12 mouse cellular contexts compared by ENCODE assay signal in the genomic region with DNA sequence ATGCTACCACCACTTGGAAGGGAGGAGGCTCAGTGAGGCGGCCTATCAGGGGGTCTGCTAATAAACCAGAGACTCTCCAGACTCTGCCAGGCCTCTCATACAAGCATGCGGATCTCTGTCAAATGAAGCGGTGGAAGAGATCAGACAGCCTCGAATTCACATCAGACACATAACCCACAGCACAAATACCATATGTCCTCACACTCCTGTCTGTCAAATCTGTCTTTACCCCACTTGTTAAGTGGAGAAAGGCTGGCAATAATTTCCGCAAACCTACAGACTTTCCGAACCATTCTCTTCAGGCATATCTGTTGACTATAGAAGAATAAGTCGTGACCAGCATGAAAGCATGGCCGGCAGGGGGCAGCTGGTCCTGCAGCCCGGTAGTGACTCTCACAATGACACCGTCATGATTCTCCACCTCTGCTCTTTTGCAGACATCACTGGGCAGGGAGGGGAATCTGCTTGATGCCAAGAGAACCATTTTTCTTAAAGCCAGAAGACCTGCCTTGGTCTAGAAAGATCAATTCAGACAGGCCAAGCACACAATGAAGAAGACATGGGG. TPM values are rescaled to one million over a fixed set of nuclear protein-coding genes. Genes with fewer than 3 reads are reported as not detected.
A peak's percentile ranks its signal among the peaks of the same experiment; 100 is the strongest.
DNase-seq lines count a peak whose midpoint lies in the region; ATAC-seq and TF ChIP-seq lines count a peak whose summit lies in the region.
"Had no signal": no experiment of that assay in that cellular context is flagged by ENCODE, and none has a peak within 500 bp of the region (broad histone marks: within the 10 kb centered on the region; RNA-seq: fewer than 3 reads in every experiment).

No protein-coding gene starts in this region.

- ATAC-seq in hindbrain, embryonic 11.5 days (ENCODE audit: low FRiP score) = no peak
- no peak for ATAC-seq in hindbrain, embryonic 12.5 days (ENCODE audit: low FRiP score)
- no peak for ATAC-seq in lung, postnatal 0 days
- no peak for ATAC-seq in embryonic facial prominence, embryonic 11.5 days (replicated peaks; ENCODE audit: insufficient number of reproducible peaks, low FRiP score, low TSS enrichment, low read depth)
- ATAC-seq: inflammation-experienced regulatory T-cells, adult 6 months had no signal

- no peaks in the 10 kb centered on the region for H3K9me3 ChIP-seq in hindbrain, embryonic 11.5 days (ENCODE audit: control insufficient read depth, low read length)
- H3K9me3 ChIP-seq in hindbrain, embryonic 12.5 days (replicated peaks) = no peaks in the 10 kb centered on the region
- no peaks in the 10 kb centered on the region for H3K9me3 ChIP-seq in lung, postnatal 0 days (ENCODE audit: low read length)
- no peaks in the 10 kb centered on the region for H3K9me3 ChIP-seq in embryonic facial prominence, embryonic 11.5 days (replicated peaks; ENCODE audit: control insufficient read depth, low read length)
- H3K9me3 ChIP-seq: embryonic facial prominence, embryonic 13.5 days had no signal

- TF ChIP-seq CTCF in lung, postnatal 0 days (IDR thresholded peaks at IDR 0.05) = peak; percentile 45

- WGBS in hindbrain, embryonic 11.5 days = 67% methylated on average over 10 of the region's 10 CpGs
- WGBS in hindbrain, embryonic 12.5 days = 64% methylated on average over 10 of the region's 10 CpGs
- 73% methylated on average over 10 of the region's 10 CpGs for WGBS in lung, postnatal 0 days
- 72% methylated on average over 10 of the region's 10 CpGs for WGBS in embryonic facial prominence, embryonic 11.5 days

- no peak overlapping the region for H3K4me2 ChIP-seq in hindbrain, embryonic 11.5 days (replicated peaks; ENCODE audit: low read depth, low read length)
- no peak overlapping the region for H3K4me2 ChIP-seq in hindbrain, embryonic 12.5 days (replicated peaks)
- no peak overlapping the region for H3K4me2 ChIP-seq in lung, postnatal 0 days (replicated peaks; ENCODE audit: low read depth, low read length)
- no peak overlapping the region for H3K4me2 ChIP-seq in embryonic facial prominence, embryonic 11.5 days (ENCODE audit: low read depth, low read length)
- H3K4me2 ChIP-seq: embryonic facial prominence, embryonic 13.5 days had no signal

- no peak overlapping the region for H3K4me3 ChIP-seq in hindbrain, embryonic 11.5 days (ENCODE audit: low read depth, low read length)
- H3K4me3 ChIP-seq in hindbrain, embryonic 12.5 days = no peak overlapping the region
- no peak overlapping the region for H3K4me3 ChIP-seq in lung, postnatal 0 days (ENCODE audit: low read depth, low read length)
- no peak overlapping the region for H3K4me3 ChIP-seq in embryonic facial prominence, embryonic 11.5 days (ENCODE audit: low read depth, low read length)
- H3K4me3 ChIP-seq: embryonic facial prominence, embryonic 13.5 days had no signal

- no peak for TF ChIP-seq EP300 in lung, postnatal 0 days (IDR thresholded peaks at IDR 0.05)

- no peaks in the 10 kb centered on the region for H3K27me3 ChIP-seq in hindbrain, embryonic 11.5 days (ENCODE audit: control insufficient read depth, insufficient read depth, low read length)
- no peaks in the 10 kb centered on the region for H3K27me3 ChIP-seq in hindbrain, embryonic 12.5 days
- H3K27me3 ChIP-seq in lung, postnatal 0 days (replicated peaks; ENCODE audit: insufficient read depth, low read length) = no peaks in the 10 kb centered on the region
- no peaks in the 10 kb centered on the region for H3K27me3 ChIP-seq in embryonic facial prominence, embryonic 11.5 days (ENCODE audit: control insufficient read depth, insufficient read depth, low read length)
- H3K27me3 ChIP-seq: embryonic facial prominence, embryonic 13.5 days had no signal

- H3K9ac ChIP-seq in hindbrain, embryonic 11.5 days (ENCODE audit: low read depth, low read length) = no peak overlapping the region
- H3K9ac ChIP-seq in hindbrain, embryonic 12.5 days = no peak overlapping the region
- H3K9ac ChIP-seq in lung, postnatal 0 days (replicated peaks; ENCODE audit: low read depth) = no peak overlapping the region
- no peak overlapping the region for H3K9ac ChIP-seq in embryonic facial prominence, embryonic 11.5 days (replicated peaks; ENCODE audit: low read length)
- H3K9ac ChIP-seq: embryonic facial prominence, embryonic 13.5 days had no signal

- DNase-seq in hindbrain, embryonic 11.5 days (ENCODE audit: low spot score) = peak; percentile 46
- DNase-seq in lung, postnatal 0 days (ENCODE audit: low spot score) = no peak
- no peak for DNase-seq in lung, postnatal 10 days
- peak; percentile 56 for DNase-seq in brain, adult 2 months (ENCODE audit: low read depth, low spot score)
- DNase-seq in embryonic facial prominence, embryonic 11.5 days (ENCODE audit: low spot score) = peak; percentile 11
- DNase-seq in thymus, postnatal 14 days = no peak
- DNase-seq: lung, postnatal 36 days had no signal

- no peak overlapping the region for H3K27ac ChIP-seq in hindbrain, embryonic 11.5 days (ENCODE audit: low read depth, low read length)
- no peak overlapping the region for H3K27ac ChIP-seq in hindbrain, embryonic 12.5 days
- no peak overlapping the region for H3K27ac ChIP-seq in lung, postnatal 0 days (ENCODE audit: low read length)
- H3K27ac ChIP-seq in embryonic facial prominence, embryonic 11.5 days (replicated peaks; ENCODE audit: low read depth, low read length) = no peak overlapping the region
- H3K27ac ChIP-seq: embryonic facial prominence, embryonic 13.5 days had no signal

- no peaks in the 10 kb centered on the region for H3K4me1 ChIP-seq in hindbrain, embryonic 11.5 days (replicated peaks; ENCODE audit: control insufficient read depth, insufficient read depth, low read length)
- peaks cover 16% of the 10 kb centered on the region for H3K4me1 ChIP-seq in hindbrain, embryonic 12.5 days
- no peaks in the 10 kb centered on the region for H3K4me1 ChIP-seq in lung, postnatal 0 days (ENCODE audit: insufficient read depth, low read depth, low read length)
- no peaks in the 10 kb centered on the region for H3K4me1 ChIP-seq in embryonic facial prominence, embryonic 11.5 days (ENCODE audit: control insufficient read depth, insufficient read depth, low read length)
- H3K4me1 ChIP-seq: embryonic facial prominence, embryonic 13.5 days had no signal

- H3K36me3 ChIP-seq in hindbrain, embryonic 11.5 days (ENCODE audit: control insufficient read depth, insufficient read depth, low read length) = no peaks in the 10 kb centered on the region
- no peaks in the 10 kb centered on the region for H3K36me3 ChIP-seq in hindbrain, embryonic 12.5 days
- no peaks in the 10 kb centered on the region for H3K36me3 ChIP-seq in lung, postnatal 0 days (ENCODE audit: insufficient read depth, low read length)
- H3K36me3 ChIP-seq in embryonic facial prominence, embryonic 11.5 days (replicated peaks; ENCODE audit: control insufficient read depth, insufficient read depth, low read depth, low read length) = no peaks in the 10 kb centered on the region
- H3K36me3 ChIP-seq: embryonic facial prominence, embryonic 13.5 days had no signal

RNA-seq across cellular contexts. Expression of gene Efcab10, which starts 58.0 kb away (rescaled TPM):
- 2.1 and 2.3 TPM in 2 replicates for polyA plus RNA-seq in hindbrain, embryonic 11.5 days (2014; fragmentation: Nextera tagmentation; extraction: Ambion mirVana)
- polyA plus RNA-seq in hindbrain, embryonic 12.5 days (2016; fragmentation: Nextera tagmentation; extraction: Ambion mirVana) = 3.0 and 3.5 TPM in 2 replicates
- polyA plus RNA-seq in lung, postnatal 0 days (2015; fragmentation: Nextera tagmentation; extraction: Ambion mirVana) = 17.0 and 17.7 TPM in 2 replicates
- 0.66 and 0.78 TPM in 2 replicates for polyA plus RNA-seq in embryonic facial prominence, embryonic 11.5 days (2014; fragmentation: Nextera tagmentation; extraction: Ambion mirVana)
- polyA plus RNA-seq: heart, embryonic 14.5 days; inflammation-experienced regulatory T-cells, adult 6 months; urinary bladder, adult 2 months had no signal

Comparison
In these comparisons a context has a peak if more than half of its experiments do, and no peak if none do; other contexts are left out.
1. DNase-seq: peak in hindbrain, embryonic 11.5 days (single experiment), brain, adult 2 months (single experiment) and embryonic facial prominence, embryonic 11.5 days (single experiment); none in lung, postnatal 0 days (single experiment), lung, postnatal 10 days (single experiment) and thymus, postnatal 14 days (single experiment).